Mouse (Mus musculus) MEL (cell line): ENCODE data around the gene Nell1. TPM values are rescaled to one million over a fixed set of nuclear protein-coding genes. Genes with fewer than 3 reads are reported as not detected.

Experiments used
- DNase-seq: peaks from one replicate; pipeline ENCODE4 v3.0.0; 2011; ENCODE audit warnings: low read depth, low spot score
- H3K27ac ChIP-seq: 2 replicates; pipeline ENCODE4 v1.5.1; 2012; ENCODE audit warnings: low read depth, mild to moderate bottlenecking, control low read depth, low read length, moderate library complexity; ENCODE audit not compliant: control insufficient read depth
- H3K27me3 ChIP-seq, 2 experiments: fragments of 150-350 bp in 1 of 2; sonication (generic) in 1 of 2; 2 replicates each; pipeline ENCODE4 v1.6.1; 2012; ENCODE audit warnings: low read length in 2 of 2, mild to moderate bottlenecking in 2 of 2, improper control_type of control experiment in 1 of 2, moderate library complexity in 1 of 2; ENCODE audit not compliant: insufficient read depth in 2 of 2, control insufficient read depth in 1 of 2
- H3K36me3 ChIP-seq, 2 experiments: 2 replicates each; pipeline ENCODE4 v1.6.1; 2012 to 2014; ENCODE audit warnings: low read length in 2 of 2, improper control_type of control experiment in 1 of 2, inconsistent platforms in 1 of 2, mild to moderate bottlenecking in 1 of 2; ENCODE audit not compliant: insufficient read depth in 2 of 2, control insufficient read depth in 1 of 2
- H3K4me1 ChIP-seq, 2 experiments: fragments of 150-350 bp in 1 of 2; sonication (generic) in 1 of 2; 2 replicates each; pipeline ENCODE4 v1.6.1; 2012; ENCODE audit warnings: low read length in 2 of 2, improper control_type of control experiment in 1 of 2, mild to moderate bottlenecking in 1 of 2; ENCODE audit not compliant: insufficient read depth in 2 of 2, control insufficient read depth in 1 of 2
- H3K4me3 ChIP-seq, 2 experiments: fragments of 150-350 bp in 1 of 2; sonication (generic) in 1 of 2; 2 replicates each; pipeline ENCODE4 v1.5.1; 2012; ENCODE audit warnings: low read depth in 2 of 2, low read length in 2 of 2, mild to moderate bottlenecking in 2 of 2, moderate library complexity in 2 of 2, control low read depth in 1 of 2, improper control_type of control experiment in 1 of 2; ENCODE audit not compliant: control insufficient read depth in 1 of 2, insufficient read depth in 1 of 2
- H3K79me2 ChIP-seq: 2 replicates; pipeline ENCODE4 v1.6.1; 2012; ENCODE audit warnings: mild to moderate bottlenecking, low read length, moderate library complexity; ENCODE audit not compliant: control insufficient read depth, poor library complexity, insufficient read depth
- H3K9ac ChIP-seq: 2 replicates; pipeline ENCODE4 v1.6.1; 2012; ENCODE audit warnings: low read depth, mild to moderate bottlenecking, control low read depth, low read length, moderate library complexity; ENCODE audit not compliant: control insufficient read depth, poor library complexity, severe bottlenecking
- H3K9me3 ChIP-seq: fragments of 150-350 bp; sonication (generic); replicated peaks from 2 replicates; pipeline ENCODE4 v1.6.1; 2012; ENCODE audit warnings: mild to moderate bottlenecking, low read length, improper control_type of control experiment, moderate library complexity; ENCODE audit not compliant: insufficient read depth
- CHD1 ChIP-seq: IDR thresholded peaks from 2 replicates; pipeline ENCODE4 v1.6.1; 2012; ENCODE audit warnings: low read depth, mild to moderate bottlenecking, inconsistent platforms, low read length, improper control_type of control experiment
- CTCF ChIP-seq, 3 experiments: IDR thresholded peaks in 2 of 3; conservative IDR thresholded peaks in 1 of 3; 2 replicates each; pipeline ENCODE4 v1.5.1; 2011 to 2012; ENCODE audit warnings: low read length in 3 of 3, low read depth in 2 of 3, mild to moderate bottlenecking in 2 of 3, improper control_type of control experiment in 1 of 3, inconsistent platforms in 1 of 3, mixed read lengths in 1 of 3, moderate library complexity in 1 of 3; ENCODE audit not compliant: control insufficient read depth in 1 of 3, insufficient read depth in 1 of 3, poor library complexity in 1 of 3, severe bottlenecking in 1 of 3
- GABPA ChIP-seq: IDR thresholded peaks from 2 replicates; pipeline ENCODE4 v1.6.1; 2012; ENCODE audit warnings: low read depth, mild to moderate bottlenecking, inconsistent platforms, low read length, improper control_type of control experiment, moderate library complexity
- HCFC1 ChIP-seq: IDR thresholded peaks from 2 replicates; pipeline ENCODE4 v1.6.1; 2012; ENCODE audit warnings: low read depth, mild to moderate bottlenecking, inconsistent platforms, low read length, improper control_type of control experiment, moderate library complexity
- MAX ChIP-seq: IDR thresholded peaks from 2 replicates; pipeline ENCODE4 v1.6.1; 2011; ENCODE audit warnings: low read length, improper control_type of control experiment
- MAZ ChIP-seq: IDR thresholded peaks from 2 replicates; pipeline ENCODE4 v1.6.1; 2012; ENCODE audit warnings: low read depth, mild to moderate bottlenecking, inconsistent platforms, low read length, improper control_type of control experiment
- MYC ChIP-seq: IDR thresholded peaks from 2 replicates; pipeline ENCODE4 v1.6.1; 2011; ENCODE audit warnings: low read depth, mild to moderate bottlenecking, low read length, improper control_type of control experiment, moderate library complexity
- NRF1 ChIP-seq: IDR thresholded peaks from 2 replicates; pipeline ENCODE4 v1.6.1; 2014; ENCODE audit warnings: low read depth, mild to moderate bottlenecking, inconsistent platforms, low read length, improper control_type of control experiment, moderate library complexity; ENCODE audit not compliant: poor library complexity, insufficient read depth, severe bottlenecking
- RAD21 ChIP-seq: IDR thresholded peaks from 2 replicates; pipeline ENCODE4 v1.6.1; 2011; ENCODE audit warnings: mild to moderate bottlenecking, low read depth, low read length, improper control_type of control experiment
- RCOR1 ChIP-seq: IDR thresholded peaks from 2 replicates; pipeline ENCODE4 v1.6.1; 2012; ENCODE audit warnings: low read depth, mild to moderate bottlenecking, inconsistent platforms, low read length, improper control_type of control experiment
- SIN3A ChIP-seq: IDR thresholded peaks from 2 replicates; pipeline ENCODE4 v1.6.1; 2012; ENCODE audit warnings: low read length, improper control_type of control experiment, inconsistent platforms
- TAL1 ChIP-seq: IDR thresholded peaks from 2 replicates; pipeline ENCODE4 v1.6.1; 2012; ENCODE audit warnings: mild to moderate bottlenecking, inconsistent platforms, low read length, moderate library complexity, mixed read lengths
- TCF12 ChIP-seq: IDR thresholded peaks from 2 replicates; pipeline ENCODE4 v1.6.1; 2014; ENCODE audit warnings: low read depth, mild to moderate bottlenecking, inconsistent platforms, low read length, improper control_type of control experiment, moderate library complexity
- UBTF ChIP-seq: IDR thresholded peaks from 2 replicates; pipeline ENCODE4 v1.6.1; 2012; ENCODE audit warnings: low read depth, mild to moderate bottlenecking, inconsistent platforms, low read length, improper control_type of control experiment, moderate library complexity, borderline replicate concordance; ENCODE audit not compliant: insufficient read depth
- ZC3H11A ChIP-seq: IDR thresholded peaks from 2 replicates; pipeline ENCODE4 v1.6.1; 2012; ENCODE audit warnings: low read depth, mild to moderate bottlenecking, inconsistent platforms, low read length, improper control_type of control experiment
- ZKSCAN1 ChIP-seq: IDR thresholded peaks from 2 replicates; pipeline ENCODE4 v1.6.1; 2012; ENCODE audit warnings: low read depth, mild to moderate bottlenecking, inconsistent platforms, low read length, improper control_type of control experiment, moderate library complexity
- ZNF384 ChIP-seq: IDR thresholded peaks from 2 replicates; pipeline ENCODE4 v1.6.1; 2012; ENCODE audit warnings: low read depth, mild to moderate bottlenecking, inconsistent platforms, low read length, improper control_type of control experiment
- polyA plus RNA-seq, 2 experiments: library from polyadenylated mRNA; stranded (reverse) in 1 of 2; unstranded in 1 of 2; fragments of >175 nt in 1 of 2; fragments of >200 nt in 1 of 2; gene quantifications; 2 replicates each; pipeline versions ENCODE4 v1.2.1 to v1.2.4; 2012; ENCODE audit warnings: low replicate concordance in 2 of 2, low read depth in 1 of 2; ENCODE audit not compliant: insufficient read length in 2 of 2, insufficient read depth in 1 of 2, missing spikeins in 1 of 2
- total RNA-seq: library from RNA; depleted of rRNA; stranded (reverse); fragments of 300-350 nt; gene quantifications from 2 replicates; pipeline ENCODE4 v1.2.3, GENCODE M21; 2012

The Nell1 gene
- total and polyA plus RNA-seq, 3 experiments = not detected

- H3K27ac ChIP-seq = no peak overlapping the region
- H3K4me3 ChIP-seq = no peak overlapping the region
- no peak overlapping the region for H3K9ac ChIP-seq
- no peak for DNase-seq
- H3K27me3 ChIP-seq = no peaks in the 10 kb centered on the region
- no peaks in the 10 kb centered on the region for H3K9me3 ChIP-seq
- H3K4me1 ChIP-seq = no peaks in the 10 kb centered on the region
- no peak for TF ChIP-seq ZNF384
- H3K79me2 ChIP-seq = no peaks in the 10 kb centered on the region
- no peaks in the 10 kb centered on the region for H3K36me3 ChIP-seq
Measured at GRCm38 (mm10) chr7:50842646-50843045, 868.0 kb downstream of the Nell1 start.

GRCm38 (mm10) chr7:50847921-50848320 lies 873.3 kb downstream of the Nell1 start:
- Histone ChIP-seq H3K27ac (no peak overlapping the region), H3K27me3 (no peaks in the 10 kb centered on the region), H3K4me3 (no peak overlapping the region), H3K9ac (no peak overlapping the region), H3K9me3 (no peaks in the 10 kb centered on the region), H3K79me2 (no peaks in the 10 kb centered on the region), H3K4me1 (no peaks in the 10 kb centered on the region), H3K36me3 (no peaks in the 10 kb centered on the region)
- TF ChIP-seq MAZ (no peak), ZKSCAN1 (no peak)
- no peak for DNase-seq

- Histone ChIP-seq H3K9ac (no peak overlapping the region), H3K27ac (no peak overlapping the region), H3K27me3 (no peaks in the 10 kb centered on the region), H3K4me3 (no peak overlapping the region), H3K4me1 (no peaks in the 10 kb centered on the region), H3K79me2 (no peaks in the 10 kb centered on the region), H3K36me3 (no peaks in the 10 kb centered on the region), H3K9me3 (no peaks in the 10 kb centered on the region)
- DNase-seq = no peak
- TF ChIP-seq GABPA (no peak), CTCF (IDR thresholded peaks at IDR 0.05 in 2 of 3, conservative IDR thresholded peaks at IDR 0.05 in 1 of 3; ENCODE audit: control insufficient read depth in 1 of 3, insufficient read depth in 1 of 3, low read depth in 2 of 3, low read length in 3 of 3, poor library complexity in 1 of 3, severe bottlenecking in 1 of 3) (no peak), TAL1 (no peak), MAX (no peak), CHD1 (no peak), HCFC1 (no peak), RCOR1 (no peak), MYC (no peak), SIN3A (no peak), RAD21 (no peak), ZC3H11A (no peak), TCF12 (no peak), ZNF384 (no peak), UBTF (no peak), NRF1 (no peak)
Measured at GRCm38 (mm10) chr7:50850271-50850670, 875.6 kb downstream of the Nell1 start.
